Mouse (Mus musculus) splenic B cell, adult 2 months (primary cell): ENCODE data around the gene Fancc.

Experiments
- DNase-seq: peaks from one replicate; pipeline ENCODE4 v3.0.0-alpha.2; 2011; ENCODE audit warnings: low read depth, low spot score
- H3K27me3 ChIP-seq: 2 replicates; pipeline ENCODE4 v1.6.1; 2012; ENCODE audit warnings: mild to moderate bottlenecking, low read length, moderate library complexity, mixed read lengths; ENCODE audit not compliant: control insufficient read depth, poor library complexity, insufficient read depth, severe bottlenecking
- H3K36me3 ChIP-seq: 2 replicates; pipeline ENCODE4 v1.6.1; 2012; ENCODE audit warnings: mild to moderate bottlenecking, low read length, moderate library complexity, mixed read lengths; ENCODE audit not compliant: control insufficient read depth, poor library complexity, insufficient read depth, severe bottlenecking

The Fancc gene

GRCm38 (mm10) chr13:63235551-63235950 lies 261.5 kb downstream of the Fancc start:
- no peaks in the 10 kb centered on the region for H3K27me3 ChIP-seq
- no peak for DNase-seq
- H3K36me3 ChIP-seq: no peaks in the 10 kb centered on the region
